Mouse (Mus musculus) small intestine, adult 2 months (tissue): ENCODE data around the gene 0610010K14Rik.

Experiments used
- CTCF ChIP-seq: fragments of 200-500 bp; IDR thresholded peaks from 2 replicates; pipeline ENCODE4 v1.5.1; 2012; ENCODE audit warnings: low read depth, mild to moderate bottlenecking, control low read depth, inconsistent platforms, low read length, moderate library complexity, mixed read lengths; ENCODE audit not compliant: insufficient replicate concordance, insufficient read length; ENCODE audit errors: extremely low read depth
- POLR2A ChIP-seq: fragments of 200-500 bp; IDR thresholded peaks from 2 replicates; pipeline ENCODE4 v1.6.1; 2012; ENCODE audit warnings: low read depth, mild to moderate bottlenecking, control low read depth, inconsistent platforms, low read length, moderate library complexity

GRCm38 (mm10) chr11:70283666-70284065, 46.0 kb upstream of the 0610010K14Rik start:
- TF ChIP-seq CTCF: no peak
- no peak for TF ChIP-seq POLR2A
